Mouse (Mus musculus): ENCODE measurements around the gene Zc3h12c. TPM values are rescaled to one million over a fixed set of nuclear protein-coding genes. Genes with fewer than 3 reads are reported as not detected.

Zc3h12c gene
- polyA plus RNA-seq, 1 experiment from 2014 or later = 2.6 TPM

GRCm38 (mm10) chr9:52180851-52181250, 12.5 kb upstream of the Zc3h12c start:
- Histone ChIP-seq H3K9me3 (no peaks in the 10 kb centered on the region), H3K4me3 (no peak overlapping the region), H3K4me1 (no peaks in the 10 kb centered on the region), H3K27me3 (ENCODE audit: insufficient read depth, poor library complexity, severe bottlenecking) (no peaks in the 10 kb centered on the region), H3K27ac (no peak overlapping the region), H3K36me3 (no peaks in the 10 kb centered on the region)
- no peak for DNase-seq (ENCODE audit: low spot score)
- WGBS = 81% methylated on average over 6 of the region's 6 CpGs

- H3K9me3 ChIP-seq = no peaks in the 10 kb centered on the region
- peaks cover 9% of the 10 kb centered on the region; the same call in 1 of the 2 replicates for H3K27me3 ChIP-seq (ENCODE audit: insufficient read depth, poor library complexity, severe bottlenecking)
- no peak overlapping the region for H3K27ac ChIP-seq
- H3K36me3 ChIP-seq = no peaks in the 10 kb centered on the region
- no peak for DNase-seq (ENCODE audit: low spot score)
- H3K4me3 ChIP-seq = no peak overlapping the region
- H3K4me1 ChIP-seq = no peaks in the 10 kb centered on the region
- 74% methylated on average over 4 of the region's 4 CpGs for WGBS
Measured at GRCm38 (mm10) chr9:52175257-52175859, 7.0 kb upstream of the Zc3h12c start.

- Histone ChIP-seq H3K27ac (no peak overlapping the region), H3K27me3 (ENCODE audit: insufficient read depth, poor library complexity, severe bottlenecking) (peaks cover 16% of the 10 kb centered on the region; the same call in 1 of the 2 replicates), H3K36me3 (no peaks in the 10 kb centered on the region), H3K4me3 (no peak overlapping the region), H3K4me1 (no peaks in the 10 kb centered on the region), H3K9me3 (no peaks in the 10 kb centered on the region)
- WGBS = 71% methylated on average over 4 of the region's 4 CpGs
- no peak for DNase-seq (ENCODE audit: low spot score)
Measured at GRCm38 (mm10) chr9:52174671-52175111, 6.3 kb upstream of the Zc3h12c start.

GRCm38 (mm10) chr9:52173937-52174336, 5.6 kb upstream of the Zc3h12c start:
- Histone ChIP-seq H3K36me3 (no peaks in the 10 kb centered on the region), H3K27me3 (ENCODE audit: insufficient read depth, poor library complexity, severe bottlenecking) (peaks cover 23% of the 10 kb centered on the region; the same call in 1 of the 2 replicates)

GRCm38 (mm10) chr9:52172550-52172949, 4.2 kb upstream of the Zc3h12c start:
- Histone ChIP-seq H3K36me3 (no peaks in the 10 kb centered on the region), H3K9me3 (no peaks in the 10 kb centered on the region), H3K4me1 (0 out of 2 replicates have a peak, but pooled peaks cover 4% of the 10 kb centered on the region), H3K27ac (no peak overlapping the region), H3K4me3 (no peak overlapping the region), H3K27me3 (ENCODE audit: insufficient read depth, poor library complexity, severe bottlenecking) (peaks cover 23% of the 10 kb centered on the region; the same call in 1 of the 2 replicates)
- no peak for DNase-seq (ENCODE audit: low spot score)
- 44% methylated on average over 7 of the region's 7 CpGs for WGBS

More at GRCm38 (mm10) chr9:52173937-52174336, 5.6 kb upstream of the Zc3h12c start:
- DNase-seq (ENCODE audit: low spot score) = no peak
- no peak overlapping the region for H3K27ac ChIP-seq
- H3K4me1 ChIP-seq = 0 out of 2 replicates have a peak, but pooled peaks cover 4% of the 10 kb centered on the region
- no peak overlapping the region for H3K4me3 ChIP-seq
- H3K9me3 ChIP-seq = no peaks in the 10 kb centered on the region
- WGBS = 93% methylated on average over 2 of the region's 2 CpGs

GRCm38 (mm10) chr9:52170671-52171070, 2.3 kb upstream of the Zc3h12c start:
- WGBS = 76% methylated on average over 6 of the region's 6 CpGs
- no peaks in the 10 kb centered on the region for H3K9me3 ChIP-seq
- DNase-seq (ENCODE audit: low spot score) = no peak
- H3K4me3 ChIP-seq = no peak overlapping the region
- 0 out of 2 replicates have a peak, but pooled peaks cover 4% of the 10 kb centered on the region for H3K4me1 ChIP-seq
- H3K27ac ChIP-seq = no peak overlapping the region
- H3K27me3 ChIP-seq (ENCODE audit: insufficient read depth, poor library complexity, severe bottlenecking) = peaks cover 23% of the 10 kb centered on the region; the same call in 1 of the 2 replicates
- no peaks in the 10 kb centered on the region for H3K36me3 ChIP-seq

GRCm38 (mm10) chr9:52170131-52170530, 1.8 kb upstream of the Zc3h12c start:
- WGBS = 73% methylated on average over 3 of the region's 3 CpGs
- no peak overlapping the region for H3K4me3 ChIP-seq

GRCm38 (mm10) chr9:52168686-52169270, 406 bp upstream of the Zc3h12c start:
- peak; percentile 91 for DNase-seq (ENCODE audit: low spot score)
- 0 out of 2 replicates have a peak, but pooled peaks cover 4% of the 10 kb centered on the region for H3K4me1 ChIP-seq
- H3K9me3 ChIP-seq = no peaks in the 10 kb centered on the region
- peak overlapping the region; percentile 92 for H3K4me3 ChIP-seq
- no peaks in the 10 kb centered on the region for H3K36me3 ChIP-seq
- peaks cover 23% of the 10 kb centered on the region; the same call in 1 of the 2 replicates for H3K27me3 ChIP-seq (ENCODE audit: insufficient read depth, poor library complexity, severe bottlenecking)
- peak overlapping the region; percentile 98 for H3K27ac ChIP-seq
- 1% methylated on average over 31 of the region's 34 CpGs for WGBS

More at GRCm38 (mm10) chr9:52170131-52170530, 1.8 kb upstream of the Zc3h12c start:
- 0 out of 2 replicates have a peak, but pooled peaks cover 4% of the 10 kb centered on the region for H3K4me1 ChIP-seq
- DNase-seq (ENCODE audit: low spot score) = no peak
- no peaks in the 10 kb centered on the region for H3K9me3 ChIP-seq
- no peaks in the 10 kb centered on the region for H3K36me3 ChIP-seq
- H3K27me3 ChIP-seq (ENCODE audit: insufficient read depth, poor library complexity, severe bottlenecking) = peaks cover 23% of the 10 kb centered on the region; the same call in 1 of the 2 replicates
- H3K27ac ChIP-seq = no peak overlapping the region

- Histone ChIP-seq H3K9me3 (no peaks in the 10 kb centered on the region), H3K4me3 (peak overlapping the region; percentile 92), H3K4me1 (peaks cover 9% of the 10 kb centered on the region), H3K27me3 (ENCODE audit: insufficient read depth, poor library complexity, severe bottlenecking) (peaks cover 23% of the 10 kb centered on the region; the same call in 1 of the 2 replicates), H3K36me3 (no peaks in the 10 kb centered on the region), H3K27ac (peak overlapping the region; percentile 98)
- WGBS = 7% methylated on average over 8 of the region's 8 CpGs
- no peak for DNase-seq (ENCODE audit: low spot score)
Measured at GRCm38 (mm10) chr9:52167506-52167862, 888 bp downstream of the Zc3h12c start.

- Histone ChIP-seq H3K4me1 (peaks cover 9% of the 10 kb centered on the region), H3K4me3 (peak overlapping the region; percentile 92)
- WGBS = 20% methylated on average over 3 of the region's 3 CpGs
Measured at GRCm38 (mm10) chr9:52167084-52167483, 1.3 kb downstream of the Zc3h12c start.

GRCm38 (mm10) chr9:52165706-52166090, 2.7 kb downstream of the Zc3h12c start:
- DNase-seq (ENCODE audit: low spot score) = no peak
- WGBS = 97% methylated on average over 3 of the region's 3 CpGs
- Histone ChIP-seq H3K36me3 (0 out of 2 replicates have a peak, but pooled peaks cover 5% of the 10 kb centered on the region), H3K4me1 (peaks cover 9% of the 10 kb centered on the region), H3K9me3 (no peaks in the 10 kb centered on the region), H3K27me3 (ENCODE audit: insufficient read depth, poor library complexity, severe bottlenecking) (peaks cover 17% of the 10 kb centered on the region; the same call in 1 of the 2 replicates), H3K27ac (no peak overlapping the region), H3K4me3 (no peak overlapping the region)

More at GRCm38 (mm10) chr9:52167084-52167483, 1.3 kb downstream of the Zc3h12c start:
- Histone ChIP-seq H3K9me3 (no peaks in the 10 kb centered on the region), H3K36me3 (no peaks in the 10 kb centered on the region), H3K27me3 (ENCODE audit: insufficient read depth, poor library complexity, severe bottlenecking) (peaks cover 23% of the 10 kb centered on the region; the same call in 1 of the 2 replicates), H3K27ac (peak overlapping the region; percentile 98; the same call in 1 of the 2 replicates)
- no peak for DNase-seq (ENCODE audit: low spot score)

- no peaks in the 10 kb centered on the region for H3K9me3 ChIP-seq
- no peak overlapping the region for H3K27ac ChIP-seq
- 89% methylated on average over 13 of the region's 13 CpGs for WGBS
- DNase-seq (ENCODE audit: low spot score) = no peak
- H3K27me3 ChIP-seq (ENCODE audit: insufficient read depth, poor library complexity, severe bottlenecking) = peaks cover 12% of the 10 kb centered on the region; the same call in 1 of the 2 replicates
- H3K4me3 ChIP-seq = no peak overlapping the region
- H3K36me3 ChIP-seq = 0 out of 2 replicates have a peak, but pooled peaks cover 6% of the 10 kb centered on the region
- H3K4me1 ChIP-seq = peaks cover 9% of the 10 kb centered on the region
Measured at GRCm38 (mm10) chr9:52165076-52165705, 3.2 kb downstream of the Zc3h12c start.

Measured in heart, embryonic 10.5 days (tissue).